Mouse (Mus musculus): ENCODE results near the gene Ano10.

Ano10 gene

GRCm38 (mm10) chr9:122244080-122244799 lies 50.0 kb downstream of the Ano10 start:
- DNase-seq = peak; percentile 81

- no peak for DNase-seq
These were observed 50.9 kb downstream of the Ano10 start for GRCm38 (mm10) chr9:122243297-122243696.

- DNase-seq = no peak
These were observed 51.4 kb downstream of the Ano10 start for GRCm38 (mm10) chr9:122242856-122243255.

GRCm38 (mm10) chr9:122241812-122242400 lies 52.3 kb downstream of the Ano10 start:
- no peak for DNase-seq

GRCm38 (mm10) chr9:122240629-122241199 lies 53.5 kb downstream of the Ano10 start:
- DNase-seq = no peak

- no peak for DNase-seq
These were observed 59.5 kb downstream of the Ano10 start for GRCm38 (mm10) chr9:122234741-122235140.

GRCm38 (mm10) chr9:122233972-122234345 lies 60.3 kb downstream of the Ano10 start:
- DNase-seq = no peak

- no peak for DNase-seq
These were observed 60.8 kb downstream of the Ano10 start for GRCm38 (mm10) chr9:122233316-122233971.

GRCm38 (mm10) chr9:122232912-122233311 lies 61.3 kb downstream of the Ano10 start:
- DNase-seq = no peak

- DNase-seq = no peak
These were observed 63.5 kb downstream of the Ano10 start for GRCm38 (mm10) chr9:122230701-122231100.

GRCm38 (mm10) chr9:122226419-122226818 lies 67.8 kb downstream of the Ano10 start:
- no peak for DNase-seq

GRCm38 (mm10) chr9:122225309-122225708 lies 68.9 kb downstream of the Ano10 start:
- no peak for DNase-seq

GRCm38 (mm10) chr9:122223005-122223404 lies 71.2 kb downstream of the Ano10 start:
- no peak for DNase-seq

GRCm38 (mm10) chr9:122219934-122220333 lies 74.3 kb downstream of the Ano10 start:
- DNase-seq = no peak

- DNase-seq = no peak
These were observed 77.2 kb downstream of the Ano10 start for GRCm38 (mm10) chr9:122216945-122217529.

GRCm38 (mm10) chr9:122215118-122215517 lies 79.1 kb downstream of the Ano10 start:
- DNase-seq = no peak

- DNase-seq = no peak
These were observed 85.9 kb downstream of the Ano10 start for GRCm38 (mm10) chr9:122208311-122208710.

- DNase-seq = no peak
These were observed 88.6 kb downstream of the Ano10 start for GRCm38 (mm10) chr9:122205543-122206200.

GRCm38 (mm10) chr9:122204508-122204907 lies 89.7 kb downstream of the Ano10 start:
- DNase-seq = no peak

- peak; percentile 31 for DNase-seq
These were observed 95.0 kb downstream of the Ano10 start for GRCm38 (mm10) chr9:122199253-122199652.

- DNase-seq = no peak
These were observed 95.6 kb downstream of the Ano10 start for GRCm38 (mm10) chr9:122198621-122199020.

GRCm38 (mm10) chr9:122197021-122197420 lies 97.2 kb downstream of the Ano10 start:
- DNase-seq = no peak

All from right cerebral cortex, postnatal 14 days (tissue).